Mouse (Mus musculus): Measurements from ENCODE around the gene Gm49601.

DNA sequence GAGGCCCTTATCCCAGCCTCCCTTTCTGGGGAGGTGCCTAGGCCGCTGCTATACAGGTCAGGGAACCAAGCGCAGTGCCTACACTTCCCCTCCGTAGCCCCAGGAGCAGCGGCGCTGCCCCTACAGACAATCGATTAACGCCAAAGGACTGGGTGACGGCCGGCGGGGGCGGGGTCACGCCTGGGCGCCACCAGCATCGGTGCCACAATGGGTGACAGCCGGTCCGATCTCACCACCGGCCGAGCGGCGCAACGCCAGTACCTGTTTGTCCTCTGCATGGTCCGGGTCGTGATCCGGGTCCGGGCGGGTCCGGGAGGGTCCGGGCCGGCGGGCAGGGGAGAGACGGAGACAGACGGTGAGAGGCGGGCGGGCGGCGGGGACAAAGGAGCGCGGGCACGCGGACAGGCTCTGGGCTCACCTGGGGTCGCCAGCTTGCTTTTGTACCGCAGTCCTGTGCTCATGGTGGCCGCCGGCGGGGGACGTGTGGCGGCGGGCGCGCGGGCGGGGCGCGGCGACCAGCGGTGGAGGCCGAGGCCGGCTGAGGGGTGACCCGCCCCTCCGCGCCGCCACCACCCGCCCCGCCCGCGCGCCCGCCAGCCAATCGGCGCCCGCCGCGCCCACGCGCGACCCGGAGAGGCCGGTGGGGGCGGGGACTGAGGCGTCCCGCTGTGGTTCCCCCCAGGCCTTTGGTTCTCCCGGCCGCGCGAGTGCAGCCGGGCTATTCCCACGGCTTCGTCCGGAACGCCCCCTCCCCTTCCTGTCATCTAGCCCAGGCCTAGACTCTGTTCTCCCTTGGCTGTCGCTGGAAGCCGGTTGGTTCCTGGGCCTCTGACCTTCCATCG lies 3.4 kb upstream of the Gm49601 start, which contains the start of gene Sept5:
- no peak for TF ChIP-seq CTCF (IDR thresholded peaks at IDR 0.05; ENCODE audit: extremely low read depth, insufficient read length, insufficient replicate concordance, low read depth, low read length)
- peak; percentile 27 for TF ChIP-seq POLR2A (IDR thresholded peaks at IDR 0.05; ENCODE audit: low read depth, low read length)

All from small intestine, adult 2 months (tissue).